Mouse (Mus musculus) megakaryocyte-erythroid progenitor cell, adult 5-6 weeks (primary cell): ENCODE measurements around the gene Dctn2. TPM values are rescaled to one million over a fixed set of nuclear protein-coding genes. Genes with fewer than 3 reads are reported as not detected.
"Not testable (repeated sequence)": the region's sequence is repeated elsewhere in the genome, so short reads cannot be mapped to it uniquely, and the experiment has no call there.

Source experiments
- ATAC-seq: replicated peaks from 2 replicates; pipeline ENCODE4 v1.8.0; 2016; ENCODE audit warnings: mild to moderate bottlenecking, inconsistent platforms; ENCODE audit not compliant: severe bottlenecking, poor library complexity, low FRiP score, low TSS enrichment
- total RNA-seq, 2 experiments: library from RNA; stranded (forward) in 1 of 2; stranded (reverse) in 1 of 2; fragments of 200-1000, 215-1000 nt in 1 of 2; fragments of >200 nt in 1 of 2; fragmentation: Nextera tagmentation in 1 of 2; gene quantifications; 2 replicates each; pipeline ENCODE4 v1.2.3; 2014 to 2017

The Dctn2 gene
- total RNA-seq, 2 experiments from 2014 or later: 123 to 124 TPM

DNA sequence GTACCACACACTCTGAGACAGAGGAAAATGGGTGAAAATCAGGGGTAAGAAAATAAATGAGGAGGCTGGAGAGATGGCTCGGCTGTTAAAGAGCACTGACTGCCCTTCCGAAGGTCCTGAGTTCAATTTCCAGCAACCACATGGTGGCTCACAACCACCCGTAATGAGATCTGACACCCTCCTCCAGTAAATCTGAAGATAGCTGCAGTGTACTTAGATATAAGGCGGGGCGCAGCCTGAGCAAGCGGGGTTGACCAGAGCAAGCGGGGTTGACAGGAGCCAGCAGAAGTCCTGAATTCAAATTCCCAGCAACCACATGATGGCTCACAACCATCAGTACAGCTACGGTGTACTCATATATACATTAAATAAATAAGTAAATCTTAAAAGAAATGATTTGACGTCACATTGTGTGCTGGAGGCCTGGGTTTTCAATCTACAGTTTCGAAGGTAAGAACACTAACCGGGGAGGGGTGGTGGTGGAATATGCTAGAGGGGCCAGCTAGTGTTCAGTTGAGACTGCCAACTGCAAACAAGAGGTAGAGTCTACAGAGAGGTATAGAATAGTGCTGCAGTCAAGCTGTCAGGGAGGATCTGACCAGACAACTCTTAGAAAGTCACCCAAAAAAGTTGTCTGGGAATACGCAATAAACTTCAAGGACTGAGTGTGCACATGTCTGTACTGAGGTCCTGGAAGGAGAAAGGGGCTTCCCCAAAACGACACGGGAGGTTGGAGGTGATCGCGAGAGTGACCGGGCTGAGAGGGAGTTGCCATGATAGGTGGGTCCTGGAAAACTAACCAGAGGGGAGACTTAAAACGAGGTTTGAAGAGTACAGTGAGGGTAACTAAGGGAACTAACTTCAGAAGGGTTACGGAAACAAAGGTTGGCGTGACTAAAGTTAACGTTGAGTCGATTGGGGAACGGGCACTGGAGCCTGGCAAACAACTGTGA is 44.6 kb downstream of the Dctn2 start:
- ATAC-seq: peak; percentile 59

DNA sequence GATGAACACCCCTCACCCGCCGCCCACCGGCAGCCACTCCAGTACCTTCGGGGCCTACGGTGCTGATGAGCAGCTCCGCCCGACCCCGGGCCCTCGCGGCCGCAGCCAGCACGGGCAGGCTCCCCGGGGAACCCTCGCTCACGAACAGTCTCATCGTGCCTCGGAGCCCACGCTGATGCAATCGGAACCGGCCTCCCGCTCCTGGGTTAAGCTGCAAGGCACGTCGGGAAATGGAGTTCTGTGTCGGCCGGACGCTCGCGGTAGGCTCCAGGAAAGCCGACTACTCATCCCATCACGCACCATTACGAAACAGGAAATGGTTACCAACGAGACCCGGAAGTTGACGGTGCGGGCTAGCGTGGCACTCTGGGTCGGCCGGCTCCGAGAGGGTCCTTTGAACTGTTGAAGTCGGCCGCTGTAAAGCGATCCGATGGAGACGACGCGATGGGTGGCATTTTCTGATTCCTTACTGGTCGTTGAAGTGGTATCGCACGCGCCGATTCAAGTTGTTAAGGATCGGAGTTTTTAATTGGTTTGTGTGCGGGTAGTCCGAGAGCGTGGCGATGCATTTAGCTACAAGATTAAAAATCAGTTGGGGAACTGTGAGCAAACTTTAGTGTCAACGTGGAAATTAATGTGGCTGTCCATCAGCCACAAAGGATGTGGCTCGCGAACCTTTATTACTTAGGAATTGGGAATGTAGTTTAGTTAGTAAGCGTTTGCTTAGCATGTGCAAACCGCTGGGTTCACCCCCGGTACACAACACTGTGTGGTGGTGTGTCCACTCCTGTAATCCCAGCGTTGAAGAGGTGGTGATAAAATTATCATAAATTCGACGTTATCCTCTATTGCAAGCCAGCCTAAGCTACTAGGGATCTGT is 45.5 kb downstream of the Dctn2 start, which contains the start of gene Mars:
Mars (minus strand) TSS at position 311 of the 880 bp plus-strand sequence.
- peak; percentile 89 for ATAC-seq

DNA sequence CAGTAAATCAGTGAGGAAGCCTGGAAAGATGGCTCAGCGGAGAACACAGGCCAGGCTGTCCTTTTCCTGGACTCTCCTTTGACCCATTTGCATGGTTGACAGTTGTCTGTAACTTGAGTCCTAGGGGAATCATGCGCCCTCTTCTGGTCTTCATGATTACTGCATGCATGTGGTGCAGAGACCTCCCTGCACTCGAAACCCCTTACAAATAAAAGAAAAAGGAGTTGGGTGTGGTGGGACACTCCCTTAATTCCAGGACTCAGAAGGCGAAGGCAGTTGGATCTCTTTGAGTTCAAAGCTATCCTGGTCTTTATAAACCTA is 46.1 kb downstream of the Dctn2 start:
- ATAC-seq: peak; percentile 67

DNA sequence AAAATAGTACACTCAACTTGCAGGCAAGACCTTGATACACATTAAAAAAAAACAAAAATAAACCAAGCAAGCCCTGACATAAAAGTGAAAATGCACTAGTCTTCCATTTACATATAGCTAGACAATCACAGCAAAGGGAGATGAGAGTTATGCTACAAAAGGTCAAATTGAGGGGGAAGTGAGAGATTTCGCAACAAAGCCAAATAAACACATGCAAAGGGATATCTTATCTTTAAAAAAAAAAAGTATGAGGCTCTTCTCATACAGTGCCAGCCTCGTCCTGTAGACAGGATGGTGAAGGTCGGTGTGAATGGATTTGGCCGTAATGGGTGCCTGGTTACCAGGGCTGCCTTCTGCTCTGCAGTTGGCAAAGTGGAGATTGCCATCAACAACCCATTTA is 46.7 kb downstream of the Dctn2 start:
- ATAC-seq: no peak

DNA sequence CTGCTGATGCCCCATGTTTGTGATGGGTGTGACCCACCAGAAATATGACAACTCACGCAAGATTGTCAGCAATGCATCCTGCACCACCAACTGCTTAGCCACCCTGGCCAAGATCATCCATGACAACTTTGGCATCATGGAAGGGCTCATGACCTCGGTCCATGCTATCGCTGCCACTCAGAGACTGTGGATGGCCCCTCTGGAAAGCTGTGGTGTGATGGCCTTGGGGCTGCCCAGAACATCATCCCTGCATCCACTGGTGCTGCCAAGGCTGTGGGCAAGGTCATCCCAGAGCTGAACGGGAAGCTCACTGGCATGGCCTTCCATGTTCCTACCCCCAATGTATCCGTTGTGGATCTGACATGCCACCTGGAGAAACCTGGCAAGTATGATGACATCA is 47.3 kb downstream of the Dctn2 start:
- not testable (repeated sequence) for ATAC-seq

DNA sequence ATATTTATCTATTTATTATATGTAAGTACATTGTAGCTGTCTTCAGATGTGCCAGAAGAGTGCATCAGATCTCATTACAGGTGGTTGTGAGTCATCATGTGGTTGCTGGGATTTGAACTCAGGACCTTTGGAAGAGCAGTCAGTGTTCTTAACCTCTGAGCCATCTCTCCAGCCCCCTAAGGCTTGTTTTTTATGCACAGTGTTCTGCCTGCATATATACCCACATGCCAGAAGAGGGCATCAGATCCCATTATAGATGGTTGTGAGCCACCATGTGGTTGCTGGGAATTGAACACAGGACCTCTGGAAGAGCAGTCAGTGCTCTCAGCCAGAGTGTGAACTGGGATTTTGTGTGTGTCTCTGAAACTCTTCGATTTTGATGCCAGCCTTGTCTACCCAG is 48.8 kb downstream of the Dctn2 start:
- ATAC-seq: not testable (repeated sequence)

DNA sequence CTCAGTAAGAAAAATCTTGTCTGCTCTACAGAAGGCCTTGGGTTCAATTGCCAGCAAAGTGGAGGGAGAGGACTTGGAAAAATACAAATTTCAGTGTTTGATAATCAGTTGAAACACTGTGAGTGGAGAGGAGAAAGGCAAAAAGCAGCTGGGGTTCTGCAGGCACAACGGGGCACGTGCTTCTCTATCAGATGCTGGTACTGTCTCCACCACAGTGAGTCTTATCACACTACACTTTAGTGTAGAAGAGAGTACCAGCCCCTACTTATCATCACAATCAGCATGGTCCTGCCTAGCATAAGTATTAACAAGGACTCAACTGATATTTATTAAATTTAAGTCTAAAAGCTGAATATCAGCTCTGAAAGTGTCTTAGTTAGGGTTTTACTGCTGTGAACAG is 51.1 kb downstream of the Dctn2 start:
- peak; percentile 78 for ATAC-seq

DNA sequence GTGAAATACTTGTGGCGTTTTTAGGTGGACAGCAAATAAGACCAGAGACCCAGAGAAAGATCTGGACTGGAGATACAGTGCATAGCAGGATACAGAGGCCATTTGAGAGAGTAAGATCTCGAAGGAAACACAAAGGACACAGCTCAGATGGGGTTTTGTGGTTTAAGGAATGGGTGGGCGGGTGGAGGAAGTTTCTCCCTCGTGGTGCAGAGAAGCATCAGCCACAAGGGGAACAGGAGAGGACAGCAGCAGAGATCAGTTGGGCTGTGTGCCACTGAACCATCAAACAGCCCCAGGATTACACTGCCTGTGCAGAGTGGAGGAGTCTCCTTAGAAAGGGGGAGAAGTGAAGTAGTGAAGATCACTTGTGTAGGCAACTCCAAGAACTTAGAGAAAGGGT is 51.8 kb downstream of the Dctn2 start:
- peak; percentile 35 for ATAC-seq

DNA sequence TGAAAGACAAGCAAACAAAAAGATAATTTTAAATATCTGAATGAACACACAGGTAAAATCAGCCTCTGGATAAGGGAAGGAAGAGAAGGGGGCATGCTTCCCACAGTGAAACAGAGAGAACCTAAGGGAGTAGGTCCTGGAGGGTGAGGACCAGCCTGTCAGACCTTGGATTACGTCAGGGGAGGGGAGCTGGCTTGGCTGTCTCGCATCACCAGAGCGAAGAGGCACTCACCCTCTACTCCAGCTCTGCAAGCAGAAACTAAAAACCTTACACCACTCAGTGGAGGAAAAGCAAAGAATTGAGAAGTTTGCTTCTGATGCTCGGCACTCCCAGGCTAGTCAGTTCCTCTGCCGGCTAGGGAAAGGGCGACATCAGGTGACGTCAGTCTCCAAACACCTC is 53.8 kb downstream of the Dctn2 start:
- no peak for ATAC-seq

DNA sequence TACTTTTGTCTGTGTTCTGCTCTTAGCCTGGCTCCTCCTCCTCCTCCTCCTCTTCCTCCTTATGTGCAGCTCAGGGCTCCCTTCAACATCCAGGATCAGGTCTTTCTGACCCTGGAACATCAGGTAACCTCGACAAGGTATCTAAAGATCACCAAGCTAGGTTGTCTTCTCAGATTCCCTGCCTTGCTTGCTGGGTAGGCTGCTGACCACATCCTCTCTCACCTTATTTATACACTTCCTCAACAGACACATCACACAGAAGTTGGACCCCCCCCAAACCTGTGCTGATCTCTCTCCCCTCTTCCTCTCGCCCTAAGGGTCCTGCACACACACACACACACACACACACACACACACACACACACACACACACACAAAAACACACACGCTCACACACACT is 55.5 kb downstream of the Dctn2 start, which contains the start of gene Arhgap9:
Arhgap9 (plus strand) TSS at position 344 of the 400 bp plus-strand sequence.
- ATAC-seq: no peak

DNA sequence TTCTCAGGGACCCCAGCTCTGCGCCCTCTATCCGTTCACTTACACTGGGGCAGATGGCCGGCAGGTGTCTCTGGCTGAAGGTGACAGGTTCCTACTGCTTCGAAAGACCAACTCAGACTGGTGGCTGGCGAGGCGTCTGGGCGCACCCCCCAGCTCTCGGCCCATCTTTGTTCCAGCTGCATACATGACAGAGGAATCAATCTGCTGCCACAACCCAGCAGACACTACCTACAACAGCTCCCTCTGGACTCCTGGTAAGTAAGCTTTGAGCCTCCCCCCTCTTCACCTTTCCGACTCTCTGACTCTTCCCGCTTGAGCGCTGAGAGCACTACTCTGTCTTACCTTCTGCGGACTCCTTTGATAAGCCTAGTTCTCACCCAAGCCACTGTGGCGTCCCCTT is 56.0 kb downstream of the Dctn2 start:
- no peak for ATAC-seq

DNA sequence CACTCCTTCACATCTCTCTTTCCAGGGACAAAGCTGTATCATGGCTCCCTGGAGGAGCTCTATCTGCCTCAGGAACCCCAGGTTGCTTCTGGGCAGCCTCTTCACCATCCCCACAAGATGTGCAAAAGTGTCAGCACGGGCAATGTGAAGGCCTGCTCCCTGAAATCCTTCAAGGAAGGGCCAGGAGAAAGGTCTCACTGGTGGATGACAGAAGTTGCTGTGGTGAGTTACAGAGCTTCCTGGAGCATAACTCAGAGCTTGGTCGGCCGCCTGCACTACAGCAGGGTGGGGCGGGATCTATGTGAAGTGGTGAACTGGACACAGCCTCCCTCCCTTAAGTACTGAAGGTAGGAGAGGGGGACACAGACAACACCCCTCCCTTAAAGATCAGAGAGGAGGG is 56.5 kb downstream of the Dctn2 start:
- ATAC-seq: no peak

DNA sequence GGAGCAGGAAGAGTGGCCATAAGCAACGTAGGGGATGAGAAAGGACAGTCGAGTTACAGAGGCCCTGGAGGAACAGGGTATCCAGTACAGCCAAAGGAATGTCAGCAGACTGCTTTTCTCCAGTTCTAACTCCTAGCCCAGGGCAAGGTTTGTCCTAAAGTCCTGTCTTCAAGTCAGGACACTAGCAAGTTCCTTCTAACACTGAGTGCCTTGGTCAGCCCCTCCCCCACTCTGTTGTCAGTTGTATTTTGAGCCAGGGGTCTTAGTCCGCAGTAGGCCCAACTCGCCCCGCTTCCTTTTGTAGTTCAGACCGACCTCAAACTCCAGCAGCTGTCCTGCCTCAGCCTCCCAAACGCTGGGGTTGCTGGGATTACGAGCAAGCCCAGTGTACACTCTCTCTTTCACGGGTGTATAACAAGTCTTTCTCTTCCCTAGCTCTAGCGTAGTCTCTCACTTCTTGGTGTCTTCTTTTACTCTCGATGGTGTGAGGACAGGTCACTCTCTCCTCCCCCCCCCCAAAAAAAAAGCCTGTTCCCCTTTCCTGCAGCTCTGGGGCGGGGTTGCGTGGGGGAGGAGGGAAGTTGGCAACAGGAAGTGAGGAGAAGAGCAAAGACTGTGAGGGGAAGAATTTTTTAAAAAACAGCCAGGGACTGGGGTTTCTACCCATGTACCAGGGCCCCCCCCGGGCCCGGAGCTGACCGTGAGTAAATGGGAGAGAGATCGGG is 57.1 kb downstream of the Dctn2 start:
- ATAC-seq: 0 out of 2 replicates have a peak, but pooled peaks have one; percentile 15

DNA sequence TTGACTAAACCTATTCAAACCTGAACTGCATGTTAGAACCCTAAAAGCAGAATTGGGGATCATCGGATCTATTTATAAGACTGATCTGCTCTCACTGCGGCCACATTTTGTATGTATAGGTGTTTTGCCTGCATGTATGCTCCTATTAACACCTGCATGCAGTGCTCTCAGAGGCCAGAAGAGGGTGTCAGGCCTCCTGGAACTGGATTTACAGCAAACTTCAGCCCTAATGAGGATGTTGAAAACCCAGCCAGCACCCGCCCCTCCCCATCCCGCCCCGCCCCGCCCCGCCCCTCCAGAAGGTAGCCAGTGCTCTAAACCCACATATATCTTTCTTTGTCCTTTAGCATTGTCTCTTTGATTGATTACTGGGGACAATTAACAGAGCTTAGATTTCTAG is 58.3 kb downstream of the Dctn2 start:
- ATAC-seq: peak; percentile 81

DNA sequence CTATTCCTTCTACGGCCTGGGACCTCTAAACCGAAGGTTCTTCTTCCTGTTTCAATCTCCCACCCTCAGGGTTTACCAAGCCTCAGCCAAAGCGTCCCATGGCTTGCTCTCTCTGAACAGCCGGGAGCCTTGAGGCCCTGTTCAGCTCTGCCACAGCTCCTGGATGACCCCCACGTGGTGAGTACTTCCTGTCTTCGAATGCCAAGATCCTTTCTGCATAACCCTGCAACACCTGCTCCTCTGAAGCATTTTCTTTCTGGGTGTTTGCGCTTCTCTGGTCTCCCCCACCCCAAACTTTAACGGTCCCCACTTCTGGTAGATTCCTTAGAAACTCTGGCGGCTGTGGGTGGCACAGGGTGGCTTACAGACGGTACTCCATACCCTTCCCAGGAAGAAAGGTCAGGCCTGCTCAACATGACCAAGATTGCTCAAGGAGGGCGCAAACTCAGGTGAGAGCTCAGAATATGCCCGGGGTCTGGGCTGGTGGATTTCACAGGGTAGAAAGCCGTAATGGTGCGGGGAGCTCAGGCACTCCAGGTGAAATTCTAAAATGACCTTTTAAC is 59.4 kb downstream of the Dctn2 start:
- no peak for ATAC-seq

DNA sequence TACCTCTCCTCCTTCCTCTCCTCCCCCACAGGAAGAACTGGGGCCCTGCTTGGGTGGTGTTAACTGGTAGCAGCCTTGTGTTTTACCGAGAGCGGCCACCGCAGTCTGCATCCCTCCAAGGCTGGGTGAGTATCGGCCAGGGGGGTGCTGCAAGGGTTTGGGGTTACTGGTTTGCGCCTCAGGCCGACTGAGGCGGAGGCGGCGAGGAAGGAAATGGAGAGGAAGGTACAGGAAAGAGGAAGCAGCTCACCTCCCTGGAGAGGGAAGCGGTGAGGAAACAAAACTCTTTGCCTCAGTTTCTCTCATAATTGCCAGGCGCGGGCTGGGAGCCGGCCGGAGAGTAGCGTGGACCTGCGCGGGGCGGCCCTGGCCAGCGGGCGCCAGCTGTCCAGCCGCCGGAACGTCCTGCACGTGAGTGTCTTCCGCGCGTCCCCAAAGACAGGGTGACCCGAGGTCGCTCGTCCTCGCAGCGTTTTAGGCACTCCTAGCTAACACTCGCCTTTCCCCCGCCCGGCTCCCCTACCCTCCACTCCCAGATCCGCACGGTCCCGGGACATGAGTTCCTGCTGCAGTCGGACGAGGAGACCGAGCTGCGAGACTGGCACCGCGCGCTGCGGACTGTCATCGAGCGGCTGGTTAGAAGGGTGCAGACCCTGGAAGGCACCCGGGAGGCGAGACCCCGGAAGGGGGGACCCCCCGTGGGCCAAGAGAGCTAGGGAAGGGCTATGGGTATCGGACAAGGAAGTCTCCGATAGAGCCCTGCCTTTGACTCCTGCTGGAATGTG is 60.0 kb downstream of the Dctn2 start:
- ATAC-seq: 0 out of 2 replicates have a peak, but pooled peaks have one; percentile 10

DNA sequence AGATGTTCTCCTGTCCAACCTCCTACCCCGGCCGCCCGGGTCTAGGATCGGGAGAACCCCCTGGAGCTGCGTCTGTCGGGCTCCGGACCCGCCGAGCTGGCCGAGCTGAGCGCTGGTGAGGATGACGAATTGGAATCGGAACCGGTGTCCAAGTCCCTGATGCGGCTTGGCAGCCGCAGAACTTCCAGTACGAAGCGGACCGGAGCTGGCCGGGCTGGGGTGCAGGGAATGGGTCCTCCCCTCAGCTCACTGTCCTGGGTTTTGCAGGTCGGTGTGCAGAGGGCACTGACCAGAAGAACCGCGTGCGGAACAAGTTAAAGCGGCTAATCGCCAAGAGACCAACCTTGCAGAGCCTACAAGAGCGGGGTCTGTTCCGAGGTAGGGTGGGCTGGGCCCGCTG is 60.7 kb downstream of the Dctn2 start:
- no peak for ATAC-seq

DNA sequence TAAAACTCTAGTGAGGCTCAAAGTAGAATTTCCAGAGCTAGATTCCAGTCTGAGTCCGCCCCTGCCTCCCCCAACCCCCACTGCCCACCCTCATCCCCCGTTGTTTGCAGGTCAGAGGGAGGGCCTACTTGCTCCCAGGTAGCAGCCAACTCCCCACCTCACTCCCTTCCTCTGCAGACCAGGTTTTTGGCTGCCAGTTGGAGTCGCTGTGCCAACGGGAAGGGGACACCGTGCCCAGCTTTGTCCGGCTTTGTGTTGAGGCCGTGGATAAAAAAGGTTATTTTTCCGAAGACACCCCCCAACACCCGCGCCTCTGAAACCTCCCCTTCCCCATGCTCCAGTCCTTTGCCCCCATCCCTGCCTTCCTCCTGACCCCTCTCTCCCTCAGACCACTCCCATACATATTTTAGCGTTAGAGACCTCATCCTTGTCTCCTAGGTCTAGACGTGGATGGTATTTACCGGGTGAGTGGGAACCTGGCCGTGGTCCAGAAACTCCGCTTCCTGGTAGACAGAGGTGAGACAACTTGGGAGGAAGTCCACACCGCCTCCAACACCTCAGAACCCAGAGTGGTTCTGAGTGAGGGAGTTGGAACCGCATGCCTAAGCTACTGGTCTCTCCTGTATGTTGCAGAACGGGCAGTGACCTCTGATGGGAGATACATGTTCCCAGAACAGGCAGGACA is 61.4 kb downstream of the Dctn2 start:
- ATAC-seq: no peak
